In genomic region chr3:95972251-95972872, GRCm38 (mm10) we compare ENCODE assay signal across 8 mouse cellular contexts. TPM values are rescaled to one million over a fixed set of nuclear protein-coding genes. Genes with fewer than 3 reads are reported as not detected.
DNase-seq lines count a peak whose midpoint lies in the region; ATAC-seq and TF ChIP-seq lines count a peak whose summit lies in the region.

No protein-coding gene starts in this region.

- peaks cover 2% of the 10 kb centered on the region for H3K4me1 ChIP-seq in heart, adult 2 months (ENCODE audit: control insufficient read depth, insufficient read depth, low read length)
- 0 out of 2 replicates have a peak, but pooled peaks cover 2% of the 10 kb centered on the region for H3K4me1 ChIP-seq in hindbrain, embryonic 11.5 days (replicated peaks; ENCODE audit: control insufficient read depth, insufficient read depth, low read length)
- H3K4me1 ChIP-seq in megakaryocyte, embryonic 14.5 days, result peaks cover 50% of the 10 kb centered on the region

- no peak for TF ChIP-seq EP300 in heart, adult 2 months (IDR thresholded peaks at IDR 0.05; ENCODE audit: insufficient read depth, low read depth, low read length)

- no peaks in the 10 kb centered on the region for H3K79me2 ChIP-seq in heart, adult 2 months (replicated peaks; ENCODE audit: control insufficient read depth, insufficient read depth, low read length)

- no peaks in the 10 kb centered on the region for H3K36me3 ChIP-seq in heart, adult 2 months (ENCODE audit: control insufficient read depth, insufficient read depth, low read length)
- H3K36me3 ChIP-seq in hindbrain, embryonic 11.5 days (ENCODE audit: control insufficient read depth, insufficient read depth, low read length), result no peaks in the 10 kb centered on the region
- no peaks in the 10 kb centered on the region for H3K36me3 ChIP-seq in megakaryocyte, embryonic 14.5 days (replicated peaks; ENCODE audit: low read length)

- intact Hi-C loops in heart, adult 2 months (cut with DNase I), result no loop called here
- intact Hi-C loops in left cerebral cortex, postnatal 25 days (cut with DNase I), result no loop called here

- TF ChIP-seq CTCF in heart, adult 2 months (IDR thresholded peaks at IDR 0.05), result no peak

- H3K4me3 ChIP-seq in heart, adult 2 months, result no peak overlapping the region
- peak overlapping the region; percentile 14; the same call in 1 of the 2 replicates for H3K4me3 ChIP-seq in hindbrain, embryonic 11.5 days (ENCODE audit: low read depth, low read length)
- peak overlapping the region; percentile 87 for H3K4me3 ChIP-seq in megakaryocyte, embryonic 14.5 days (replicated peaks)

- no peak for DNase-seq in heart, adult 2 months
- DNase-seq in heart, adult 9 months (ENCODE audit: low spot score in 2 of 2), result no peak
- no peak for DNase-seq in hindbrain, embryonic 11.5 days (ENCODE audit: low spot score)
- DNase-seq in left cerebral cortex, postnatal 25 days (ENCODE audit: low spot score in 2 of 2), result no peak
- DNase-seq in cerebellum, postnatal 4 days (ENCODE audit: low spot score in 2 of 2), result no peak
- DNase-seq in adrenal gland, postnatal 10 days, result no peak

- H3K9me3 ChIP-seq in hindbrain, embryonic 11.5 days (ENCODE audit: control insufficient read depth, low read length), result no peaks in the 10 kb centered on the region
- no peaks in the 10 kb centered on the region for H3K9me3 ChIP-seq in megakaryocyte, embryonic 14.5 days

- TF ChIP-seq POLR2A in heart, adult 2 months (IDR thresholded peaks at IDR 0.05; ENCODE audit: insufficient read depth, low read depth, low read length), result peak; percentile 41; the same call in 1 of the 2 replicates

- H3K4me2 ChIP-seq in hindbrain, embryonic 11.5 days (replicated peaks; ENCODE audit: low read depth, low read length), result peak overlapping the region; percentile 32

- peak overlapping the region; percentile 23 for H3K27ac ChIP-seq in heart, adult 2 months
- peak overlapping the region; percentile 82; the same call in 1 of the 2 replicates for H3K27ac ChIP-seq in hindbrain, embryonic 11.5 days (ENCODE audit: low read depth, low read length)

- peak; percentile 78 for ATAC-seq in CD4-positive, CD25-positive, alpha-beta regulatory T cell, adult 4 months
- no peak for ATAC-seq in hindbrain, embryonic 11.5 days (ENCODE audit: low FRiP score)

- H3K9ac ChIP-seq in heart, adult 2 months (ENCODE audit: low read depth, low read length), result no peak overlapping the region
- peak overlapping the region; percentile 12 for H3K9ac ChIP-seq in hindbrain, embryonic 11.5 days (ENCODE audit: low read depth, low read length)

- 82% methylated on average over 12 of the region's 12 CpGs for WGBS in heart, adult 2 months
- WGBS in hindbrain, embryonic 11.5 days, result 76% methylated on average over 12 of the region's 12 CpGs

- H3K27me3 ChIP-seq in heart, adult 2 months (ENCODE audit: control insufficient read depth, insufficient read depth, low read length), result no peaks in the 10 kb centered on the region
- no peaks in the 10 kb centered on the region for H3K27me3 ChIP-seq in hindbrain, embryonic 11.5 days (ENCODE audit: control insufficient read depth, insufficient read depth, low read length)
- H3K27me3 ChIP-seq in megakaryocyte, embryonic 14.5 days (replicated peaks), result peaks cover 11% of the 10 kb centered on the region

RNA-seq across cellular contexts. Expression of gene Plekho1, which starts 23.4 kb away (rescaled TPM):
- total RNA-seq in heart, adult 2 months (2021), result 10 to 100 TPM; 65.4 to 67.5 TPM
- polyA plus RNA-seq in heart, adult 2 months (2012; rRNA removed), result 82.8 and 110 TPM in 2 replicates
- polyA plus RNA-seq in CD4-positive, CD25-positive, alpha-beta regulatory T cell, adult 4 months (2017; shearing (Covaris generic)), result 10 to 100 TPM in 1 of 2 experiments, 1 to 10 TPM in 1; 9.8 to 10.1 TPM
- 70.0 and 73.7 TPM in 2 replicates for polyA plus RNA-seq in hindbrain, embryonic 11.5 days (2014; fragmentation: Nextera tagmentation; extraction: Ambion mirVana)
- 556 and 663 TPM in 2 replicates for polyA plus RNA-seq in megakaryocyte, embryonic 14.5 days (2012; ENCODE audit: insufficient read depth, low replicate concordance)
- total RNA-seq in left cerebral cortex, postnatal 25 days (2021), result 10 to 100 TPM; 71.6 to 84.8 TPM
- total RNA-seq in adrenal gland, postnatal 10 days (2021), result 10 to 100 TPM; 34.0 to 36.7 TPM

RNA-seq across cellular contexts. Expression of gene Anp32e, which starts 43.3 kb away (rescaled TPM):
- 10 to 100 TPM; 83.0 to 90.9 TPM for total RNA-seq in heart, adult 2 months (2021)
- polyA plus RNA-seq in heart, adult 2 months (2012; rRNA removed), result 15.5 and 29.9 TPM in 2 replicates
- polyA plus RNA-seq in CD4-positive, CD25-positive, alpha-beta regulatory T cell, adult 4 months (2017; shearing (Covaris generic)), result 100 to 1,000 TPM; 162 to 241 TPM
- 114 and 133 TPM in 2 replicates for polyA plus RNA-seq in hindbrain, embryonic 11.5 days (2014; fragmentation: Nextera tagmentation; extraction: Ambion mirVana)
- 3.7 and 183 TPM in 2 replicates for polyA plus RNA-seq in megakaryocyte, embryonic 14.5 days (2012; ENCODE audit: insufficient read depth, low replicate concordance)
- total RNA-seq in left cerebral cortex, postnatal 25 days (2021), result 100 to 1,000 TPM in 1 of 2 experiments, 10 to 100 TPM in 1; 95.1 to 109 TPM
- total RNA-seq in adrenal gland, postnatal 10 days (2021), result 100 to 1,000 TPM in 1 of 2 experiments, 10 to 100 TPM in 1; 89.8 to 110 TPM
